Mouse (Mus musculus) spleen, adult 2 months (tissue): ENCODE data around the gene Psme3.

Experiments used
- CTCF ChIP-seq: fragments of 200-500 bp; IDR thresholded peaks from 2 replicates; pipeline ENCODE4 v1.5.1; 2011; ENCODE audit warnings: mild to moderate bottlenecking, inconsistent platforms; ENCODE audit not compliant: insufficient read depth, insufficient read length, insufficient replicate concordance; ENCODE audit errors: extremely low read depth
- POLR2A ChIP-seq: fragments of 200-500 bp; IDR thresholded peaks from 2 replicates; pipeline ENCODE4 v1.6.1; 2011; ENCODE audit warnings: low read depth, low read length, inconsistent platforms

- TF ChIP-seq POLR2A: no peak
- no peak for TF ChIP-seq CTCF
These were observed 35.7 kb downstream of the Psme3 start for GRCm38 (mm10) chr11:101351721-101352111.
